Mouse (Mus musculus): ENCODE data around the gene Zfp704.

GRCm38 (mm10) chr3:9407801-9408200 lies 202.1 kb downstream of the Zfp704 start:
- no peak for TF ChIP-seq CTCF (IDR thresholded peaks at IDR 0.05; ENCODE audit: low read depth, low read length)
- TF ChIP-seq GATA1 (IDR thresholded peaks at IDR 0.05; ENCODE audit: borderline replicate concordance, low read length): no peak
- TF ChIP-seq POLR2AphosphoS5 (IDR thresholded peaks at IDR 0.05; ENCODE audit: insufficient replicate concordance, low read depth, low read length): no peak
- TF ChIP-seq TAL1 (conservative IDR thresholded peaks at IDR 0.05; ENCODE audit: low read depth, low read length): no peak

Measured in G1E (cell line).